Mouse (Mus musculus) neural tube, embryonic 15.5 days (tissue): ENCODE measurements around the gene Snx25. TPM values are rescaled to one million over a fixed set of nuclear protein-coding genes. Genes with fewer than 3 reads are reported as not detected.
A peak's percentile ranks its signal among the peaks of the same experiment; 100 is the strongest.

Experiments
- ATAC-seq: fragments of 200-750 bp; cut with Nextera tagmentation; 2 replicates; pipeline ENCODE4 v1.8.0; 2017; ENCODE audit warnings: mild to moderate bottlenecking, moderate TSS enrichment, moderate library complexity; ENCODE audit not compliant: low FRiP score
- H3K27ac ChIP-seq: fragments of 300-500 bp; sonication (generic); replicated peaks from 2 replicates; pipeline ENCODE4 v1.5.1; 2015; ENCODE audit warnings: mild to moderate bottlenecking, inconsistent platforms
- H3K27me3 ChIP-seq: fragments of 300-500 bp; sonication (generic); replicated peaks from 2 replicates; pipeline ENCODE4 v1.6.1; 2015; ENCODE audit warnings: inconsistent platforms
- H3K36me3 ChIP-seq: fragments of 300-500 bp; sonication (generic); 2 replicates; pipeline ENCODE4 v1.6.1; 2015; ENCODE audit warnings: inconsistent platforms
- H3K4me1 ChIP-seq: fragments of 300-500 bp; sonication (generic); 2 replicates; pipeline ENCODE4 v1.6.1; 2015; ENCODE audit warnings: inconsistent platforms
- H3K4me2 ChIP-seq: fragments of 300-500 bp; sonication (generic); 2 replicates; pipeline ENCODE4 v1.6.1; 2015; ENCODE audit warnings: inconsistent platforms, mild to moderate bottlenecking, moderate library complexity
- H3K4me3 ChIP-seq: fragments of 300-500 bp; sonication (generic); replicated peaks from 2 replicates; pipeline ENCODE4 v1.5.1; 2015; ENCODE audit warnings: mild to moderate bottlenecking, inconsistent platforms
- H3K9ac ChIP-seq: fragments of 300-500 bp; sonication (generic); replicated peaks from 2 replicates; pipeline ENCODE4 v1.6.1; 2015; ENCODE audit warnings: mild to moderate bottlenecking, inconsistent platforms
- H3K9me3 ChIP-seq: fragments of 300-500 bp; sonication (generic); replicated peaks from 2 replicates; pipeline ENCODE4 v1.6.1; 2016; ENCODE audit warnings: inconsistent platforms
- WGBS: fragments of 180-500 bp; shearing (Covaris S2); methylation state at CpG from one replicate; pipeline ENCODE4 v1.1.7; 2015; ENCODE audit warnings: mixed read lengths; 5-methylcytosine and 5-hydroxymethylcytosine counted together
- polyA plus RNA-seq: library from polyadenylated mRNA; unstranded; fragments of >200 nt; fragmentation: Nextera tagmentation; extraction: Ambion mirVana; gene quantifications from 2 replicates; pipeline ENCODE4 v1.2.1, GENCODE M21; 2015

The Snx25 gene
- polyA plus RNA-seq, 1 experiment from 2014 or later = 11.2 TPM

DNA sequence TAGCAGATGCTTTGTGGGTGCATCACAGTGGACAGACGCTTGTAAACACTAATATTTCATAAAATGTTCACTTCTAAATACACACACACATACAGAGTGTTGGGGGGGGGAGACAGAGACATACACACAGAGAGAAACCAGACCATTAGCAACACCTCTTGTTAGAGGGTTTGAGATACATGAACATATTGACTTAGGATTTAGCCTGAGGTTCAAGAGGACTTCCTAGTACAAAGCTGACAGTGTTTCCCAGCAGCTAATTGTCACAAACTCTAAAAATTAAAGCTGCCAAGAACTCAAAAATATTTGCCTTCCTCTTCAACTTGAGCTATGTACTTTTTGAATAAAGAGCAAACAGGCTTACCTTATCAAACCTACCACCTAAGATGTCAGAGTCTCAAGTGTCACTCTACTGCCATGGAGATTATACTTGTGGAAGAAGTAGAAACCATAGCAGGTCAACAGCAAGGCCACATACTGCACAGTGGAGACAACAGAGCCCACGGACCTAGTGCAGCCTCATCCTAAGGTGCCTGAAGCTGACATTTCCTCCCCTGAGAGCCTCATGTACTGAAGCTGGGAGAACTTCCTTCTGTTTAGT, 78.3 kb downstream of the Snx25 start:
- 86% methylated on average over 2 of the region's 2 CpGs for WGBS
- Histone ChIP-seq H3K4me2 (no peak overlapping the region), H3K4me3 (no peak overlapping the region), H3K27ac (no peak overlapping the region), H3K9me3 (no peaks in the 10 kb centered on the region), H3K36me3 (0 out of 2 replicates have a peak, but pooled peaks cover 6% of the 10 kb centered on the region), H3K27me3 (no peaks in the 10 kb centered on the region), H3K9ac (no peak overlapping the region), H3K4me1 (no peaks in the 10 kb centered on the region)
- no peak for ATAC-seq

DNA sequence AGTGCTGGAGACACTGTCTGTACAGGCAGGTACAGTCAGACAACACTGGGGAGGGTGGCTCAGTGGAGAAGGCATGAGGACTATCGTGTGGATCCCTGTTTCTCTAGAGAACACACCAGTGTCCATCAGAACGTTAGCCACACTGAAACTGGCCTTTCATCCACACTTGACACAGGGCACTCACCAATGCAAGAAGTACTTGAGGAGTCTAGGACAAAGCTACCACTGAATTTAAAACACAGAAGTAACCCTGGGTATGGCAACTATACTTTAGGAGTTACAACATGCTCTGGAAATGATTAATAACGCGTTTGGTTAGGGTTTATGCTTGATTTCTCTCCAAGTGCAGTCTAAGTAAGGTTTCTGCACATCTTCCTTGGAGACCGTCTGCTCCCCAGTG, 79.2 kb downstream of the Snx25 start:
- WGBS = 94% methylated on average over 5 of the region's 5 CpGs
- Histone ChIP-seq H3K4me2 (no peak overlapping the region), H3K9ac (no peak overlapping the region), H3K4me3 (no peak overlapping the region), H3K9me3 (no peaks in the 10 kb centered on the region), H3K4me1 (no peaks in the 10 kb centered on the region), H3K36me3 (peaks cover 7% of the 10 kb centered on the region; the same call in 1 of the 2 replicates), H3K27me3 (no peaks in the 10 kb centered on the region), H3K27ac (no peak overlapping the region)
- no peak for ATAC-seq

DNA sequence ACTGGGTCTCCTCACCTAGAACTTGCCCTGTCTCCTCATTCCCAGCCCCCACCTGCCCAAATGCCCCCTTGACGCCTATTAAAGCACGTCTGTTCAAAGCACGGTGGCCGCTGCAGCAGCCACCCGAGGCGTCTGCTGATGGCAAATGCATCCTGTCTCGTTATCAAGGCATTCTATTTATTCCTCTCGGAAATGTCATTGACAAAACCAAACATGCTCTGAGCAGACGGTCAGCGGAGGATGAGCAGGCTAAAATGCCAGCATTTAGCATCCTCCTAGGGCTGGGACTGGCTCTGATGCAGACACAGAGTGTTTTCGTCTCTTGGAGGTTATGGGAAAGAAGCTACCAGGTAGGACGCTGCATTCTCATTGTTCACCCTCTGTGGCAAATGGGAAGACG, 111.7 kb downstream of the Snx25 start:
- Histone ChIP-seq H3K36me3 (peaks cover 51% of the 10 kb centered on the region), H3K27me3 (no peaks in the 10 kb centered on the region), H3K4me3 (no peak overlapping the region), H3K4me2 (no peak overlapping the region), H3K9ac (no peak overlapping the region), H3K9me3 (no peaks in the 10 kb centered on the region), H3K4me1 (peaks cover 8% of the 10 kb centered on the region), H3K27ac (peak overlapping the region; percentile 60; the same call in 1 of the 2 replicates)
- WGBS = 44% methylated on average over 13 of the region's 13 CpGs
- 0 out of 2 replicates have a peak, but pooled peaks have one; percentile 14 for ATAC-seq

DNA sequence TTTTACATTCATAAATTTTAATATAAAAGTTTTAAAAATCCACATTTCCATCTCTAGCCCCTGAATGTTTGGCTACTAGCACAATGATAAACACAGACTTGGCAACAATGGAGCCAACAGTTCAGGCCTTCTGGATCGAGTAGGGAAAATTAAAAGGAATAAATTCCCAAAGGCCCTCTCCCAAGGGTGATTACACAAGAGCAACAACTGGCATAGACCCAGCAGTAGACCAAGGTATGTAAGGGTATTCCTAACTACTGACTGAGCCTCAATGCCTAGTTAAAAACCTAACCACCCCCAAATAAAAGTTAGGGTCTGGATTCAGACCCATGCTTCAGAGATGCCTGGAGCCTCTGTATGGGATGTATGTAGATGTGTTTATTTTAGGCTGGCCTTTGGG, 112.3 kb downstream of the Snx25 start:
- Histone ChIP-seq H3K4me3 (no peak overlapping the region), H3K27ac (0 out of 2 replicates have a peak overlapping the region, but pooled peaks have one; percentile 5), H3K27me3 (no peaks in the 10 kb centered on the region), H3K4me1 (peaks cover 8% of the 10 kb centered on the region), H3K4me2 (no peak overlapping the region), H3K9ac (no peak overlapping the region), H3K36me3 (peaks cover 51% of the 10 kb centered on the region), H3K9me3 (no peaks in the 10 kb centered on the region)
- 42% methylated on average over 1 of the region's 1 CpGs for WGBS
- ATAC-seq = no peak

DNA sequence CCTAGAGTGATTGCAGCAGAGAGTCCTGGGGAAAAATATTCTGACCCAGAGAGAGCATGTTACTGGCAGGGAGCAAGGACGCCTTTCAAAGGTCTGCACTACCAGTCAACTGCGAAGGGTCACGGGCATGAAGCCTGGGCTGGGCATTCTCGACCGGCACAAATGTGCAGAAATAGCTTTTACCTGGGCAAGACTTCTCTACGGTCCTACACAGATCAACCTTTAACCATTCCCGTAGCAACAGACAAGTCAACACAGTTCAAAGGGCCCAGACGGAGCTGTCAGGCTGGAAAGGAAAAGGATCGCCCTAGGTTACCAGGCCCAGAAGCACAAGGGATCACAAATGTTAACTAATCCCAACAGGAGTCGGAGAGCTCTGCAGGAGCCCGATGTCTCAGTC, 115.7 kb downstream of the Snx25 start:
- Histone ChIP-seq H3K4me2 (no peak overlapping the region), H3K36me3 (peaks cover 48% of the 10 kb centered on the region), H3K27me3 (no peaks in the 10 kb centered on the region), H3K9ac (no peak overlapping the region), H3K4me3 (no peak overlapping the region), H3K9me3 (no peaks in the 10 kb centered on the region), H3K27ac (no peak overlapping the region), H3K4me1 (peaks cover 8% of the 10 kb centered on the region)
- WGBS = 81% methylated on average over 11 of the region's 11 CpGs
- no peak for ATAC-seq

DNA sequence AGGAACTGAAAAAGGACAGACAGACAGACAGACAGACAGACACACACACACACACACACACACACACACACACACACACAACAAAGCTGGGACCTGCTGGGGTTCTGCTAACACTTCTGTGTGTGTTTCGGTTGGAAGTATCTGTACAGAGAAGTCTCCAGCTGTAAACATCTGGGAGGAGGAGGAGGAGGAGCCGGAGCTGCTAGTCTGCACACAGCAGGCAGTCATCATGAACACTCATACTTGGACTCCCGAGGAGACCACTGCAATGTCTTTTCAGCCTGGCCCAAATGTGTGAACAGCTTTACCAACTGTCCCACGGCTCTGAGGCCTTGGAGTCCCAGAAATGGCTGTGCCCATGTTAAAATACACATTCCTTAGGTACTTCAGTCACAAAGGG, 127.6 kb downstream of the Snx25 start:
- no peak for ATAC-seq
- Histone ChIP-seq H3K4me1 (no peaks in the 10 kb centered on the region), H3K27me3 (no peaks in the 10 kb centered on the region), H3K9me3 (no peaks in the 10 kb centered on the region), H3K27ac (no peak overlapping the region), H3K4me3 (no peak overlapping the region), H3K36me3 (0 out of 2 replicates have a peak, but pooled peaks cover under 1% of the 10 kb centered on the region), H3K9ac (no peak overlapping the region), H3K4me2 (no peak overlapping the region)
- WGBS = 55% methylated on average over 4 of the region's 4 CpGs

DNA sequence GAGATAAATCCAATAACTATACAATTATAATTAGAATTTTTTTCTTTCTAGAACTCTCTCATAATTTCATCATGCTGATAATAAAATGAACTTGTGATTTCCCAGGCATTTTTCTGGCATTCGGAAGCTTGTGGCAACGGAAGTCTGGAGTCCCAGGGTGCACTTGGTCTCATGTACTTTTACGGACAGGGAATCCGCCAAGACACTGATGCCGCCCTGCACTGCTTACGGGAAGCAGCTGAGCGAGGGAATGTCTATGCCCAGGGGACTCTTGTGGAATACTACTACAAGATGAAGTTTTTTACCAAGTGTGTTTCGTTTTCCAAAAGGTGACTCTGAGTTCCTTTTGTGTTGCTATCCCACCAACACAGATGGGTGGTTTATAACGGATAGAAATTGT, 129.2 kb downstream of the Snx25 start:
- no peaks in the 10 kb centered on the region for H3K9me3 ChIP-seq
- no peak overlapping the region for H3K4me3 ChIP-seq
- no peaks in the 10 kb centered on the region for H3K4me1 ChIP-seq
- WGBS = 92% methylated on average over 9 of the region's 9 CpGs
- H3K27me3 ChIP-seq = no peaks in the 10 kb centered on the region
- no peak overlapping the region for H3K27ac ChIP-seq
- ATAC-seq = no peak
- no peak overlapping the region for H3K4me2 ChIP-seq
- no peaks in the 10 kb centered on the region for H3K36me3 ChIP-seq
- H3K9ac ChIP-seq = no peak overlapping the region

DNA sequence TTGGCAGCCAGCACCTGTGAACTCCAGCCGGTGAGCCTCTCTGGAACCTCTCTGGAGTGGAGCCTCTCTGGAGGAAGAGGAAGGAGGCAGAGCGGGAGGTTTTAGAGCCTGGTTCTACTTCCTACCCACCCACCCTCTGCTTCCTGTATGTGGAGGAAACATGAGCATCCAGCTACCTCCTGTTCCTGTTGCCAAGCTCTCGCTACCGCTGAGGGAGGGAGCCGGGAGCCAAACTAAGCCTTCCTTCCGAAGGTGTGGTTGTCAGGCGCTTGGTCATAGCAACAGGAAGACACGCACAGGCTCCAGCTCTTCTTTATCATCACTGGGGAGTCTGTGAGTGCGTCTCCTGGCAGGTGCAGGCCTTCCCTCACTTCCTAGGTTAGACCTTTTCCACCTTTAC, 129.8 kb downstream of the Snx25 start:
- 94% methylated on average over 9 of the region's 9 CpGs for WGBS
- H3K4me2 ChIP-seq = no peak overlapping the region
- no peak for ATAC-seq
- no peak overlapping the region for H3K9ac ChIP-seq
- no peaks in the 10 kb centered on the region for H3K27me3 ChIP-seq
- no peaks in the 10 kb centered on the region for H3K36me3 ChIP-seq
- no peaks in the 10 kb centered on the region for H3K4me1 ChIP-seq
- H3K9me3 ChIP-seq = no peaks in the 10 kb centered on the region
- no peak overlapping the region for H3K4me3 ChIP-seq
- no peak overlapping the region for H3K27ac ChIP-seq

DNA sequence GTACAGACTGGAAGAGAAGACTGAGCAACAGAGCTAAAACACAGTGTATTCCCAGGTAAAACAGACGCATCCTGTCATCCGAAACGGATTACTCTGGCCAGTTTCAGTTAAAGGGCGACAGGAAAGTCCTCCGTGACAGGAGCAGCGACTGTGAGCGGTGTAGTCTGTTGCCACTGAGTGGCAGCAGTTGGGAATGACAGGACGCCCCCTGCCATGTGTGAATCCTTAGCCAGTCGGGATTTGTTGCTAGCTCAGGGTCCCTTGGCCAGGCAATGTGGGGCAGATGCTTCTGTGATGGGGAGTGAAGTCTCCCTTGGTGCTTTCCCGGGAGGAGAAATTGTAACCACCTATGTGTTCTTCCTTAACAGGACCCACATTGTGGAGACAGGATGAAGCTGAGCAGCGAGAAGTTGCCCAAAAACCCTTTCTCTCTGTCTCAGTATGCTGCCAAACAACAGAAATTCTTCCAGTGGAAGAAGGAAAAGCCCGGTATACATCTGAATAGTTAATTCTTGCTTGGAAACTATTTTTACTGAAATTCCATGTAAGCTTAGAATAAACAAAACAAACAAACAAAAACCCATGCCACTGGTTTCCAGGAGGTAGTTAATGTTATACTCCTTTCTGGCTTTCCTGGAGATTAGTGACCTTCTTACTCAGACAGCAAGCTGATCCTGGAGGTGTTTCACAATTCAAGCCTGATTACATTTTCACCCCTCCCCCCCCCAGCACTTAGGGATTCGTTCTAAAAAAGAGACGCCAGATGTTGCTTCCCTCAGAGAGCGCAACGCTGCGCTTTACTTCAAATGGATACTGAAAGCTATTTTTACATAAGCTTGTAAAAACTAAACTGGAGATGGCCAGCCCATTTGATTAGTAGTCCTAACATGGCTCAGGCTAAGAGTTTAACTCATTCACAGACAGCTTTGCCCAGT, 140.9 kb downstream of the Snx25 start:
- no peak overlapping the region for H3K9ac ChIP-seq
- WGBS = 23% methylated on average over 17 of the region's 17 CpGs

DNA sequence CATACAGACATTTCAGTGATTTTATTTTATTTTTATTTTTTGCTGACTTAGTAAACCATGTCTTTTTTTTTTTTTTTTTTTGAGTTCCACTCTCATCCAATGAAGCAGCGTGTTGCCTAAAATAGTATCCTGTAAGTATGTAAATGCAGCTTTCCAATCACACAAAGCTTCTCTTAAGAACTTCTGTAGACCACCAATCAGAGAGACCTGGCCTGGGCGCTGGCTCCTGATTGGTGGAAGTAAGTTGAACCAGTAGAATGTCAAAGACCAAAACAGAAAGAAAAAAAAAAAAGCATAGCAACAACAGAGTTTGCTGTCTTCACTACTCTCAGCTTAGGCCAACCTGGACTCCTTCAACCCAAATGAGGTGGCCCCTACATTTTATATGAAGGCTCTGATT, 141.7 kb downstream of the Snx25 start:
- peak; percentile 41 for ATAC-seq
- H3K4me2 ChIP-seq = peak overlapping the region; percentile 44
- no peaks in the 10 kb centered on the region for H3K9me3 ChIP-seq
- WGBS = 61% methylated on average over 2 of the region's 2 CpGs
- H3K36me3 ChIP-seq = no peaks in the 10 kb centered on the region
- no peak overlapping the region for H3K4me3 ChIP-seq
- H3K27me3 ChIP-seq = no peaks in the 10 kb centered on the region; the same call in 1 of the 2 replicates
- H3K9ac ChIP-seq = no peak overlapping the region
- H3K4me1 ChIP-seq = peaks cover 11% of the 10 kb centered on the region
- H3K27ac ChIP-seq = no peak overlapping the region

More for the DNA sequence above, 140.9 kb downstream of the Snx25 start:
- H3K9me3 ChIP-seq = no peaks in the 10 kb centered on the region
- no peak overlapping the region for H3K4me3 ChIP-seq
- H3K27ac ChIP-seq = 0 out of 2 replicates have a peak overlapping the region, but pooled peaks have one; percentile 18
- H3K4me1 ChIP-seq = peaks cover 11% of the 10 kb centered on the region
- peak overlapping the region; percentile 44 for H3K4me2 ChIP-seq
- H3K27me3 ChIP-seq = no peaks in the 10 kb centered on the region; the same call in 1 of the 2 replicates
- H3K36me3 ChIP-seq = no peaks in the 10 kb centered on the region
- peak; percentile 45 for ATAC-seq

DNA sequence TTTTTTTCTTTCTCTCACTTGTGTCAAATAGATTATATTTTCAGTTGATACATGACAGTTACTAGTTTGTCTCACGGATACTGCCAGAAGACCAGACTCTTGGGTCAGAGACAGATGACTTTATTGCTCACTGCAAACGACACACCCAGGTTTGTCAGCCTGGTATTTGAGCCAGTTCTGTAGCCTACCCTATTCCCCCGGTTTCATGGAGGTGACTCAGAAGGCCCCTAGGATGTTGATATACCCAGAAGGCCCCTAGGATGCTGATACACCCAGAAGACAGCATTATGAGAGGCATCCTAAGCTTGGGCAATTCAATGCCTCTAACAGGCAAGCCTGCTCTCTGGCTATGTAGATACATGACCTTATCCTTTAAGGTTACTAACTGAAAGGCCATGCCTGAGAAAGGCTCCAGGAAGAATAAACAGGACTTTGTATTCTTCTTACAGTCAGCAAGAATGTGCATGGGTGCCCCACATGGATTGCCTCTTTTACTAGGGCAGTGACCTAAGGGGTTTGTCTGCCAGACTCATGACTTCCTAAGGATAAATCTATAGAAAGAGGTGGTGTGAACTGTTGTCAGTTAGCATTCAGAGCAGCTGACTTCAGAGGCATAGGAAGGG, 144.8 kb downstream of the Snx25 start:
- H3K9ac ChIP-seq = no peak overlapping the region
- no peaks in the 10 kb centered on the region for H3K36me3 ChIP-seq
- H3K4me1 ChIP-seq = peaks cover 11% of the 10 kb centered on the region
- ATAC-seq = no peak
- no peak overlapping the region for H3K27ac ChIP-seq
- H3K27me3 ChIP-seq = no peaks in the 10 kb centered on the region
- no peak overlapping the region for H3K4me2 ChIP-seq
- no peak overlapping the region for H3K4me3 ChIP-seq
- WGBS = 54% methylated on average over 3 of the region's 3 CpGs
- no peaks in the 10 kb centered on the region for H3K9me3 ChIP-seq
